Mouse (Mus musculus): ENCODE data around the gene Ms4a13. TPM values are rescaled to one million over a fixed set of nuclear protein-coding genes. Genes with fewer than 3 reads are reported as not detected.
"Not testable (repeated sequence)": the region's sequence is repeated elsewhere in the genome, so short reads cannot be mapped to it uniquely, and the experiment has no call there.

The Ms4a13 gene
- not detected for total RNA-seq (2021)
- long read RNA-seq = 0 reads

DNA sequence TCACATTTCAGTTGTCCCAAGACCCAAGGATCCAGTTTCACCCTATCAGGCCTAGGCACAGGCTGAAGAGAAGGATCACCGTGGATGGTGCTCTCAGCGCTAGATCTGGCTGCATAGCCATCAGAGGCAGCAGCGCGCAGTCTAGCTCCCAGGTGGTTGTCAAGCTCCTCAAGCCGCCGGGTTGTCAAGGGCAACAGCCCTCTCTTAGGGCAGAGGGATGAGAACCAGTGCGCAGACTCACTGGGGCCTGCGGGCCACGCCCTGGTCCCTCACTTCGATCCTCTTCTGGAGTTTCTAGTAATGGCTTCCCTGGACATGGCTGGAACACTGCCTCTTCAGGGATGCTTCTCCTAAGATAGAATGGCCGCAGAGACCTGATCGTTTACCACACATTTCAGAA, at the start of gene Ms4a13:
Gene Ms4a13 (minus strand): TSS at position 192 of the 400 bp plus-strand sequence.
- no peak for DNase-seq (ENCODE audit: low spot score in 2 of 2)

DNA sequence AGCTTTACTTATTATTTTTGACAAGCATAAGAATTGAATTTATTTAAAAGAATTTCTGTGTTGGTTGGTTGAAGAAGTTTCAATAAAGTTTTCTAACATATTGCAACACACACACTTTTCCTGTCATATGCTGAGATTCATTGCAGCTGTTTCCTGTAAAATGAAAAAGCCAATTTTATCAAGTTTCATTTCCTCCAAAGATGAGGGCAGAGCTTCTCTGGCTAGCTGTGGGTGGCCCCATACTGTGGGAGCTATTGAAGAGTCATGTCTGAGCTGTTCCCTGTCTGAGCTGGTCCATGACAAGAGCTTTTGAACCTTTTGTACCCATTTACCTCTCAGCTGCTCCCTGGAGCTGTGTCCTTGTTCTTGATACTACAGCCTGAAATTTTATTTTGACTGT, 47.7 kb upstream of the Ms4a13 start:
- no peak for DNase-seq (ENCODE audit: low spot score in 2 of 2)

DNA sequence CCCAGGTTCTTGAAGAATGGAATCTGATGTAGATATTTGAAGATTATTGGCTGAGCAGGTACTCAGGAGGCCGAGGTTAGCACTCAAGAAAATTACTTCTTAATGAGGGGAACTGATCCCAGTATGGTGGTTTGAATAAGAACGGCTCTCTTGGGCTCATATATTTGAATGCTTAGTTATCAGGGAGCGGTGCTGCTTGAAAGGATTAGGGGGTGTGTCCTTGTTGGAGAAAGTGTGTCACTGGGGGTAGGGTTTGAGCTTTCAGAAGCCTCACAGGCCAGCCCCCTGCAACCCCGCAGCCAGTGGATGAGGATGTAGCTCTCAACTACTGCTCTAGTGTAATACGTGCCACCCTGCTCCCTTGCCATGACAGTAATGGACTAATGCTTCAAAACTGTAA, 46.0 kb upstream of the Ms4a13 start:
- DNase-seq (ENCODE audit: low spot score in 2 of 2) = no peak

GRCm38 (mm10) chr19:11235820-11236219, 39.3 kb upstream of the Ms4a13 start:
- no peak for DNase-seq (ENCODE audit: low spot score in 2 of 2)

DNA sequence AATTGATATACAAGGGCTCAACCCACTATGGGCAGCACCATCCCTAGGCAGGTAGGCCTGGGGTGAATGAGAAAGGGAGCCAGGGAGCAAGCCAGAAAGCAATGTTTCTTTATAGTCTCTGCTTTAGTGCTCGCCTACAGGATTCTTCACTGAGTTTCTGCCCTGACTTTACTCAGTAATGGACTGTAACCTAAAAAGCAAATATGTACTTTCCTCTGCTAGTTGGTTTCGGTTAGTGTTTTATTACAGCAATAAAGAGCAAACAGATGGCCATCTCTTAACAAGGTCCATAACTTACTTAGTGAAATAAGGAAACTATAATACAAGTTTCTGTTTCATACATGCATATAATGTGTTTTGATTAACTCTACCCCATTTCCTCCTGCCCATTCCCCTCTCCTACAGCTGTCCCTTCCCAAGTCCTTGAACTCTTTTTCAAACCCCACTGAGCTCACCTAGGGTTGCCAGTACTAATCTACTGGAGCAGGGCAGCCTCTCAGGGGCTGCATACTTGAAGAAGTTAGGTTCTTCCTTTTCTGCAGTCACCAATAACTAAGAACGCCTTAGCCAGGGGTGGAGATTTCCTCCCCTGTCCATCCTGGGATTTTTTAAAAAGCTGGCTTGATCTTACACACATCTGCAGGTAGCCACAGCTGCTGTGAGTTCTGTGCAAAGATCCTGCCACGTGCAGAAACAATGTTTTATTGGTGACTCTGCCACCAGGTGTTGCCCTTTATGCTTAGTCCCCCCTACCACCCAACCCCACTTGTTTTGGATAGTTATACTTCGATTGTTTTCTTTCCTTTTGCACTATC, 38.6 kb upstream of the Ms4a13 start:
- DNase-seq (ENCODE audit: low spot score in 2 of 2) = no peak

DNA sequence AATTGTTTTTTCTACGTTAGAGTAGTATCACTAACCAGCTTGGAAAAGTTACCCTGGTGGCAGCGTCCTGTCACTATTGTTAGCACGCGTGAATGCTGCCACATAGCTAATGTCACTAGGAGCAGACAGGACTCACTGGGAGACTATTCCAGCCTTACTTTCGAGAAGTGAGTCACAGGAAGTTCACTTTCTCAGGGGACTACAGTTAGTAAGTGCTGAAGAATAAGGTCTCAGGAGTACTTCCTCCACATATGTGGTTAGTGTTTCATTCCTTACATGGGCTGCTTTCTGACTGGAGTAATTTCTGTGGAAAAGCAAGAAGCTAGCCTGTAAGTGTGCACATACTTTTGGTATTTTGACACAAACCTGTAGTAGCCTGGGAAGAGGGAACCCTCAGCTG, 37.7 kb upstream of the Ms4a13 start:
- no peak for DNase-seq (ENCODE audit: low spot score in 2 of 2)

DNA sequence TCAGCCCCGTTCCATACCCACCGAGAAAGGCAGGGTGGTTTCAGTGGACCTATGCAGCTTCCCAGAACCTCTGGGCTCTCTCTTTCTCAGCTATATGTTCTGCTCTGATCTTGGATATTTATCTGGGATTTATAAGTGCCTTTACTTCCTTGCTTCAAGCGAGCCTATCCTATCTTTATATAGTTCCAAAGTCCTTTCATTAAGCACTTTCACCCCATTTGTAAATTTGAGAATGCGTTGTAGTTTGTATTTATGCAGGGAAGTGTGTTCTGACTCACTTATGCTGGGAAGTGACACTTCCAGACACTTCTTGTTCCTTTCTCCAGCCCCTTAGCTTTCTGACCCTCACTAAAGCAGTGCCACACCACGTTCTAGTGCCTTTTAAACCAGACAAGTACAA, 35.8 kb upstream of the Ms4a13 start, which contains the start of gene Ms4a12:
Gene Ms4a12 (minus strand): TSS at position 101 of the 400 bp plus-strand sequence.
- no peak for DNase-seq (ENCODE audit: low spot score in 2 of 2)

DNA sequence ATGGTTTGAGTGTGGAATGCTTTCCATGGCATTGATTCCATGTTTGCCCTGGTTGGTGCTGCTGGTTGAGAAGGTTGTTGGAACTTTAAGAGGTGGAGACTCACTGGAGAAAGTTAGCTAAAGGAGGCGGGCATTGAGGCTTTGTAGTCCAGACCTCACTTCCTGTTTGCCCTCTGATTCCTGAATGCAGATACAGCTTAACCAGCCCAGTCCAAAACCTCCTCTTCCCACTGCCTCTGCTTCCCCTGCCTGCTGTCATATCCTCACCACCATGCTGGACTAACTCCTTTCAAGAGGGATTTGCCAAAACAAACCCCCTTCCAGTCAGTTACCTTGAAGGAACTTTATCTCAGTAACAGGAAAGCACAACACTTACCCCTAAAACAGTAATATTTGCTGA, 4.0 kb downstream of the Ms4a13 start:
- DNase-seq (ENCODE audit: low spot score in 2 of 2) = no peak

GRCm38 (mm10) chr19:11184121-11184520, 12.4 kb downstream of the Ms4a13 start:
- DNase-seq (ENCODE audit: low spot score in 2 of 2) = peak in 1 of 2 experiments; percentile 18

DNA sequence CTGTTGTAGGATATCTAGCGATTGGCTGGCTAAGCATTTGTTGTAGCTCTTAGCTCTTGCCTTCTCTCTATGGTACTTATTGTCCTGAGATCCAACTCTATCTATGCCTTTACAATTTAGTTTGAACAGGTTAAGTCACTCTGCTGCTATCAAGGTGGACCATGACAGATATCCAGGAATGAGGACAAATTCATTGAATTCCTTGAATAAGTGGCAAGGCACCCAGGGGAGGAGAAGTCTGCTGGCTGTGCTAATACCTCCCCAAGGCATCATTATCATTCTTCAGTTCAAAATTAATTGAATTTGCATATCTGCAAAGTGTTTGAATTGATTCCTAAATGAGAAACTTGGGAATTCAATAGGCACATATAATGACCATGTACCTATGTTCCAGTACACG, 19.1 kb downstream of the Ms4a13 start:
- no peak for DNase-seq (ENCODE audit: low spot score in 2 of 2)

- no peak for DNase-seq (ENCODE audit: low spot score in 2 of 2)
Observed at GRCm38 (mm10) chr19:11165172-11165571, 31.4 kb downstream of the Ms4a13 start, which contains the start of gene 1700025F22Rik. TSS of gene 1700025F22Rik (minus strand) at chr19:11165320.

GRCm38 (mm10) chr19:11157890-11158289, 38.6 kb downstream of the Ms4a13 start:
- DNase-seq (ENCODE audit: low spot score in 2 of 2) = not testable (repeated sequence)

DNA sequence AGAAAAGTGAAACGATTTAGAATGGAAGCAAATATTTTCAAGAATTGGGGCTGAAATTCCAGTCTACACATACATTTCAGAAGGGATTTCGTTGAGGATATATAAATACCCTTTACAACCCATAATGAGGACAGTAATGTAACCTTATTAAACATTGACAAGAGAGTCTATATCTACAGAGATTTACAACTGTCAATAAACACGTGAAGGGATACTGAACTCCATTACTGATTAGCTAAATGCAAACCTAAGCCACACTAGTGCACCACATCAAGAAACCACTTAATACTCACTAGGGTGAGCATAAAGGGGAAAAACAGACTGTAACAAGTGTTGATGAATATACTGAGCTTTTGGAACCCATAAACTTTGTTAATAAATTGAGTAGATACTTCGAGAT, 61.2 kb downstream of the Ms4a13 start:
- DNase-seq (ENCODE audit: low spot score in 2 of 2) = no peak

DNA sequence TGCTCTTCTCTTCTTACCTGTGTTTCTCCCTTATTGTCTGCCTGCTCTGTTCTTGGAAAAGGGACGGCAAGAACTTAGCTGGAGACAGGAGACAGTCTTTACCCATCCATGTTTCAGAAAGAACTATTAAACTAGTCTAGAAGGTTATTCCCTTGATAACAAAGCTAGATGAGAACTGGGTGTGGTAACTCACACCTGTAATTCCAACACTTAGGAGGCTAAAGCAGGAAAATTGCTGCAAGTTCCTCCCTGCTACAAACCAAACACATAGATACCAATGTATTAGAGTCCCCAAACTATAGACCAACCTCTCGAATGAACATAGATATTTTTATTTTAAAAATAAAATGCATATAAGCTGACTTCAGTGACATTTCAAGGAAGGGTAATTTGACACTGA, 61.7 kb downstream of the Ms4a13 start:
- no peak for DNase-seq (ENCODE audit: low spot score in 2 of 2)

- DNase-seq (ENCODE audit: low spot score in 2 of 2) = not testable (repeated sequence)
Observed at GRCm38 (mm10) chr19:11130776-11131175, 65.8 kb downstream of the Ms4a13 start, which contains the start of gene 1700017D01Rik. TSS of gene 1700017D01Rik (minus strand) at chr19:11130876.

- no peak for DNase-seq (ENCODE audit: low spot score in 2 of 2)
Observed at GRCm38 (mm10) chr19:11129702-11130101, 66.8 kb downstream of the Ms4a13 start.

DNA sequence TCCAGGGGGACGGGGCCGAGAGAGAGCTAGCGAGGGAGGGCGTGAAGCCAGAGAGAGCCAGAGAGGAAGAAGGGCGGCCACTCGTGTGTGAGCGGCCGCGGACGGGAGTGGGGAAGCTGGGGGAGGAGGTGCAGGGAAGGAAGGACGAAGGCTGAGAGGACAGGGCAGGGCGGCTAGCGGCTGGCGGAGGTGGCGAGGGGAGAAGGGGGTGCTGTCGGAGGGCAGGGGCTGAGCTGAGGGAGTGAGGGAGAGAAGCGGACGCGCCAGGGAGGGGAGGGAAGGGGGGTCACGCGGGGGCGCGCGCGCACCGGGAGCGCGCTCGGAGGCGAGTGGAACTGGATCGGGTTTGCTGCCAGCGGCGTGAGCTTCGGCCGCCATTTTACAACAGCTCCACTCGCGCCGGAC, 75.5 kb downstream of the Ms4a13 start:
- DNase-seq (ENCODE audit: low spot score in 2 of 2) = peak; percentile 17 to 28

Other genes with a start within 250 kb of the Ms4a13 start
- gene Ccdc86, start 247.5 kb downstream of the Ms4a13 start, total RNA-seq (2021) = 1 to 10 TPM; 9.3 to 9.9 TPM
- gene Ms4a10, start 222.1 kb downstream of the Ms4a13 start, total RNA-seq (2021) = not detected
- gene Ms4a15, start 203.5 kb downstream of the Ms4a13 start, total RNA-seq (2021) = not detected
- not detected for gene Ms4a18, start 178.7 kb downstream of the Ms4a13 start, total RNA-seq (2021)
- gene Ms4a8a, start 115.6 kb downstream of the Ms4a13 start, total RNA-seq (2021) = not detected
- gene 1700017D01Rik, start 65.9 kb downstream of the Ms4a13 start, total RNA-seq (2021) = not detected
- gene 1700025F22Rik, start 31.4 kb downstream of the Ms4a13 start, total RNA-seq (2021) = not detected
- gene Ms4a12, start 35.7 kb upstream of the Ms4a13 start, total RNA-seq (2021) = not detected
- gene Ms4a1, start 69.5 kb upstream of the Ms4a13 start, total RNA-seq (2021) = under 1 TPM in 1 of 2 experiments, not detected in 1; 0.11 TPM
- not detected for gene Ms4a5, start 87.1 kb upstream of the Ms4a13 start, total RNA-seq (2021)
- not detected for gene Ms4a14, start 117.7 kb upstream of the Ms4a13 start, total RNA-seq (2021)
- gene Ms4a7, start 139.4 kb upstream of the Ms4a13 start, total RNA-seq (2021) = not detected
- gene Ms4a4a, start 178.8 kb upstream of the Ms4a13 start, total RNA-seq (2021) = 1 to 10 TPM in 1 of 2 experiments, under 1 TPM in 1; 0.89 to 1.7 TPM
- not detected for gene Ms4a4c, start 208.0 kb upstream of the Ms4a13 start, total RNA-seq (2021)
- not detected for gene Ms4a4b, start 246.8 kb upstream of the Ms4a13 start, total RNA-seq (2021)